Mouse (Mus musculus) cerebellum, adult 11 months (tissue): ENCODE results near the gene Clec4f.
"Not testable (repeated sequence)": the region's sequence is repeated elsewhere in the genome, so short reads cannot be mapped to it uniquely, and the experiment has no call there.

Source experiments
- DNase-seq: peaks from one replicate; pipeline ENCODE4 v3.0.0; 2022

Gene Clec4f

GRCm38 (mm10) chr6:83656087-83656486 is at the start of gene Clec4f:
Clec4f (minus strand) TSS chr6:83656187.
- DNase-seq = no peak

DNA sequence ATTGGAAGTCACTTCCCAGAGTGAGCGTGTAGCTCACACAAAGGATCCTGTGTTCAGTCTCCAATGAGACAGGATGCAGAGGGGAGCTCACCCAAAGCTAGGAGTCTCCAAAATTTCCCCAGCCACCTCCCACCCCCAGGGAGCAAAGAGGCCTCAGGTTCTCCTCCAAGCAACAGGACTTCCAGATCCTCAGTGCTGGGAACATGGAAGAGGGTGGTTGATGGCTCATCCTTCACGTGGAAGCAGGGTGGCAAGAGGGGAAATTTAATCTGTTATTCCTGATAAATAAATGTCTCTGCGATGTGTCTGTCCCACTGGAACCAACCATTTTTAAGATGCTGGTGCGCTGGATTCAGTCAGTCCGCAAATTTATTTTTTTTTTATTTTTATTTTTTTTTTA is 48.7 kb upstream of the Clec4f start:
- no peak for DNase-seq

- no peak for DNase-seq
Measured at GRCm38 (mm10) chr6:83704294-83704693, 48.3 kb upstream of the Clec4f start.

DNA sequence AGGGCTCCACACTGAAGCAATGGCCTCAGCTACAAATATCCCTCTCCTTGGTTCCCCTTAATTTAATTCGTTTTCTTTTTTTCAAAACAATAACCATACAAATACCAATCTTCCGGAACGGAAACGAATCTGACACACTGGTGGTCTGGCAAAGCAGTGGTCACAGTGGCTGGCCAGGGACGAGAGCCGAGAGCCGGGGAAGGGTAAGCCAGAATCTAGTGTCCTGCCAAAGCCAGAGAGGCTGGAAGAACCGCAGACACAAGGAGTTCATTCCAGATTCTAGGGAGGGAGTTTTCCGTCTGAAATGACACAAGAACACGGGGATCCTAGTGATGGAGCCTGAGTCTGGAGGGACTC is 47.7 kb upstream of the Clec4f start:
- DNase-seq = no peak

DNA sequence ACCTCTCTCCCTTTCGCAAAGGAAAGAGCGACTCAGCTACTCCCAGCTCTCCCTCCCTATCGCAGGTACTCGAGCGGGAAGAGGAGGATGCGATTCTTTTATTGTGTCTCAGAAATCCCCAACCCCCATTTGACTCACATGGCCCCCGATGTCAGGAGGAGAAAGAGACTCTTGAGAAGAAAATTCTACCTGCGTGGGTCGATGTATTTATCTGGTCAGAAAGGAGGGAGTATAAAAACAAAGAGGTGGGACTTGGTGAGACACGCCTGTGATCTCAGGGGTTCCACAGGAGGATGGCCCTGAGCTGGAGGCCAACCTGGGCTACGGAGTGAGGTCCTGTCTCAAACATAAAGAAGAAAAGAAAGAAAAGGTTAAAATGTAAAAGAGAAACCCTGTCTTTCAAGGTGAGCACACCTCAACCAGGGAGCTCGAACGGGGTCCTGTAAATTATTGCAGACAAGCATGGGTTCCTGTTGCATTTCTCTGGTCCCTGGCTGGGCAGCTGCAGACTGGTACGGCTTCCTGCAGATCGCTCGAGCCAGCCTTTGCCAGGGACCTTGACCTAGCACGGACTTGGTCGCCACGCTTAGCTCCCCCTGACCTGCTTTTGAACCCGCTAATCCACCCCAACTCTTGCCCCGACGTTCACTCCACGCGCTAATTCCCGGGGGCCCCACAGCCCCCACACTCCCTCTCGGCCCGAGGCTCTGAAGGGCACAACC is 47.2 kb upstream of the Clec4f start:
- DNase-seq = no peak

DNA sequence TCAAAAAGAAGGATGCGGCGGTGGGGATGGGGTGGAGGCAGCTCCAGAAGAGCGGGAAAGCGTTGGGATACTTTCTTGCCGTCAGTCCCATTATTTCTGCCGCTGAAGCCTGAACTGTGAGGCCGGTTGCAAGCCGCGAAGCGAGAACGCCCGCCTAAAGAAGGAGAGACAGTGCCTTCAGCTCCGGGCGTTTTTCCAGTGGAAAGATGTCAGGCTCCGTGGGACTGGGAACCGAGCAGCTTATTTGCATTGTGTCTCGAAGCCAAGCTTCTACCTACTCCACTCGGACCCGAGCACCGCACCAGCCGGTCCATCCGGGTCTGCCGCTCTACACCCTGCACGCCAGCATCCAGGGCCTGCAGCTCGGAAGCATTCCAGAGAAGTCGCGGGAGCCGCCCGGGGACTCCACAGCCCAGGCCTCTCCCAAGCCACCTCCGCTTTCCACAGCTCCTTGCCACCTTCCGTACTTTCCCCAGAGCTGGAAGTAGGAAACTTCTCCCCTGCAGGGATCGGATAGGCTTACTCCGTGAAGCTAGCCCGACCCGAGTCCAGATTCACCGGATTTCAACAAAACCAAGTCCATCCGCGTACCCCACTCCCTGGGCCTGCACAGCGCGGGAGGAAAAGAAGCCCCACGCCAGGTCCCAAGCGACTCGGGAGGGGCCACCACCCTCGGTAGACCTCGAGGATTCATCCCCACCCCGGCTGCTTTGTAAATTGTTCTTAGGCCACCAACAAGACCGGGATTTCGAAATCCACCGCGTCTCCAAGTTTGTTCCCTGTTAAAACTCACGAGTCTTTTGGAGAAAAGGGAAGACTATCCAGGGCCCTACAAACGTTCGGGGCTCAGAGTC is 46.4 kb upstream of the Clec4f start:
- DNase-seq = no peak

- DNase-seq = no peak
Measured at GRCm38 (mm10) chr6:83701001-83701400, 45.0 kb upstream of the Clec4f start.

- no peak for DNase-seq
Measured at GRCm38 (mm10) chr6:83699971-83700370, 44.0 kb upstream of the Clec4f start.

GRCm38 (mm10) chr6:83697932-83698331 is 41.9 kb upstream of the Clec4f start:
- DNase-seq = no peak

GRCm38 (mm10) chr6:83696684-83697083 is 40.7 kb upstream of the Clec4f start:
- DNase-seq = no peak

- DNase-seq = no peak
Measured at GRCm38 (mm10) chr6:83695731-83696130, 39.7 kb upstream of the Clec4f start.

GRCm38 (mm10) chr6:83693835-83694234 is 37.8 kb upstream of the Clec4f start:
- no peak for DNase-seq

GRCm38 (mm10) chr6:83692962-83693361 is 37.0 kb upstream of the Clec4f start:
- DNase-seq = no peak

DNA sequence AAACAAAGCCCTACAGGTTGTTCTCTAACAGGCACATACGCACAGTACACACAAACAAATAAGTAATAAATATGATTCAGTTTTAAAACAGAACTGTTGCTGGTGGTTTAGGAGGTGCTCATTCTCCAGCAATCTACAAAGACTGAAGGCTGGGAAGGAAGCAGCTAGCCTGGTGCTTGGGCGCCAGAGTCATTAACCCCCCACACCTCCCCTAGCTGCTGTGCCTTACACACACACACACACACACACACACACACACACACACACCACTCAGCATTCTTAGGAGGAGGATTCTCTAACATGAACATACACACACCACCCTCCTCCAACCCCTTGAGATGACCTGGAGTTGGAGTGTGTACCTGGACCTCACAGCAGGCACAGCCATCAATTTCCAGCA is 34.9 kb upstream of the Clec4f start:
- no peak for DNase-seq

DNA sequence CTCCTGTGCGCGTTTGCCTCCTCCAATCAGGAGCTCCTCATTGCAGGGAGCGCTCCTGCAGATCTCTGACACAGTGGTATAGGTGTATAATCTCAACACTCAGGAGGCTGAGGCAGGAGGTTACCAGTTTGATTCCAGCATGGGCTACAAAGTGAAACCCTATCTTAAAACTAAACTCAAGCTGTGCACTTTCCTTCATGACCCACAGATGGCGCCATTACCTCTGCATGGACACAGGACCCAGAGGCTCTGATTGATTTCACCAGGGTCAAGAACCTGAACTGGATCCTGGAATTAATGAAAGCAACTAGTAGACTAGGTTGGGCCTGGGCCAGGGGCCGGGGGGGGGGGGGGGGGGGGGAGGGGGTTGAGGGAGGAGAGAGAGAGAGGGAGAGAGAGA is 34.3 kb upstream of the Clec4f start:
- no peak for DNase-seq

GRCm38 (mm10) chr6:83689374-83689773 is 33.4 kb upstream of the Clec4f start:
- no peak for DNase-seq

DNA sequence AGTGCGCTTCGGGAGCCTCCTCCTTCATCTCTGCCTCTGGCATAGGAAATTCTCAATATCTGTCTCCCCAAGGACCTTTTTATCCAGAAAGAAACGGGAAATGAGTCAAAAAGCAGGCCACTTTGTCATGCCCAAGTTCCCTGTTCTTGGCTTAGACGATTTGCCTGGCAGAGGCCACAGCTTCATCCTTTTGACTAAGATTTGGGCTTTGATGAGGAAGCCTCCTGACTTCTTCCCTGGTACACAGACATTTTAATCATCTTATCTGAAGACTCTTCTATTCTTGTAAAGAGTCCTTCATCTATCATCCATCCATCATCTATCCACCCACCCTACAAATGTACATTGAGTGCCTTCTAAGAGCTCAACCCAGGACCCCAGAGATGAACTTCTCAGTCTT is 21.8 kb upstream of the Clec4f start, which contains the start of gene Cd207:
TSS of gene Cd207 (minus strand) at position 101 of the 400 bp plus-strand sequence.
- DNase-seq = no peak

GRCm38 (mm10) chr6:83673395-83673794 is 17.4 kb upstream of the Clec4f start:
- DNase-seq = peak; percentile 53

DNA sequence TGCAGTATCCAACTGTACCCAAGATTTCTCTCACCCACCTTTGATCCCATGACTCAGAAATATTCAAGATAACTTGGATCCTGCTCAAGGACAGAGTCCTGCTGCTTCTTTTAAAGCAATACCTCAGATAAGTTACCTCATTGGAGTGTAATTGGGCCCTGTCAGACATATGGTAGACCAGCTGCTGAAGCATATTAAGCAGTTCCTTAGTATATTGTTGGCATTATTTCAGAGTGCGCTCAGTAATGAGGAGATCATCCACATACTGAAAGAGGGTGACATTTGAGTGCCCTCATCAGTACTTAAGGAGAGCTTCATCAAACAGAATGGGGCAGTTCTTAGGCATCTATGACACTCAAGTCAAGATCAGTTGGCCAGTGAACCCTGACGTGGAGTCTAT is 9.0 kb upstream of the Clec4f start:
- no peak for DNase-seq

- DNase-seq = no peak
Measured at GRCm38 (mm10) chr6:83660821-83661220, 4.8 kb upstream of the Clec4f start.

DNA sequence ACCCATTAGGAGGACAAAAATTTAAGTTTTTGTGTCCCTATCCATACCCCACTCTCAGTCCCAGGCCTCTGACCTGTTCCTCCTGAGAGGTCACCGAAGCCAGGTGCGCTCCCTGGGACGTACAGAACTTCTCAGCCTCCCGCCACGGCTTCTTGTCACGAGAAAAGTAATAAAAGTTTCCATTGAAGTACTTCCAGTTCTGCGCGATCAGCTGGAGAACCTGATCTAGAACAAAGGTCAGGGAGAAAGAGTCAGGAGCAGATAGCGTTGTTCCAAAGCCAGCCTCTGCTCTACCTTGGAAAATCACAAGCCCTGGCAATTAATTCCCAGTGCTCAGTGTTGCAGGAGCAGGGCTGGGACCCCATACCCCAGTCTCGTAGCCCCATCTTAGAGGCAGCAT is 9.3 kb downstream of the Clec4f start:
- DNase-seq = no peak

DNA sequence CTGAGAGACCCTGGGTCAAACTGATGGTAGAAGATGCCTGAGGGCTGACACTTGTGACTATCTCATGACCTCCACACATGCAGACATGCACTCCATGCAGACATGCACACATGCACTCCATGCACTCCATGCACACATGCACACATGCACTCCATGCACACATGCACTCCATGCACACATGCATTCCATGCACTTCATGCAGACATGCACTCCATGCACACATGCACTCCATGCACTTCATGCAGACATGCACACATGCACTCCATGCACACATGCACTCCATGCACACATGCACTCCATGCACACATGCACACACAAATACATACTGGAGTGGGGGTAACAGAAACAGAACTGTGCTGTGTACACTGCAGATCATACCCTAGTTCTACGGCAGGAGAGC is 20.7 kb downstream of the Clec4f start:
- DNase-seq = no peak

- DNase-seq = not testable (repeated sequence)
Measured at GRCm38 (mm10) chr6:83634631-83635030, 21.4 kb downstream of the Clec4f start.

GRCm38 (mm10) chr6:83634106-83634505 is 21.9 kb downstream of the Clec4f start:
- DNase-seq = not testable (repeated sequence)
